Mouse (Mus musculus): ENCODE measurements around the gene Hadha.

Gene Hadha

DNA sequence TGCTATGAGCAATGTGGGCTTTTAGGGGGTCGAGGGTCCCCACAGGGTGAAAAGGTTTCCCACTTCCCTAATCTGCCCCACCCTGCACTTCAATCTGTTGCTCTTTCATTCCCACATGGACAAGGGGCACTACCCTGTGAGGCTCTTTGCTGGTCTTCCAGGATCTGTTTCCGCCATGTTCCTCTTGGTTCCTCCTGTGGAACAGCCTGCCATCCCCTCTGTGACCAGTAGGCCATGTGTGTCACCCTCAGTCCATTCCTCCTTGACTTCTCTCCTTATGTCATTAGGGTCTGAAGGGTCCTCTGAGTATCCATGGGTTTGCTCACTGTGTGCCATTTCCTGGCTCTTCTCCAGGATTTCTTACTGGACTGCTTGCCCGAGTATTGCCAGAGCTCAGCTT lies 43.2 kb downstream of the Hadha start:
- no peak for ATAC-seq (ENCODE audit: low TSS enrichment)

DNA sequence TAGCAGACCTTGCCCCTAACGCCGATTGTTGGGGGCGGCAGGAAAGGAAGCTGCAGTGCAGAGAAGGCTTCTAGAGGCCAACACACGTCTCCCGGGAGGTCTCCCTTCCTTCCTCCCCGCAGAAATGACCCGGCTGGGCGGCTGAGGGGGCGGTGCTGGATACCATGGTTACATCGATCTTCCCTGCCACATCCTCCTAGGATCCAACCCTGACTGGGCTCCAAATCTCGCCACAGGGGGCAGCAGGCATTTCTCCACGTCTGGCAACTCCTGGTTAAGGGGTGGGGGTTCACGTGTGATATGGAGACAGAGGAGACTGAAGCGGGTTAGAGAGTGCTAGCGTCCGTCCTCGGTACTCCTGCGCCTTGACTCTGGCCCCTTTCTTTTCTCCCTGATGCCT lies 43.8 kb downstream of the Hadha start:
- ATAC-seq (ENCODE audit: low TSS enrichment), result no peak

DNA sequence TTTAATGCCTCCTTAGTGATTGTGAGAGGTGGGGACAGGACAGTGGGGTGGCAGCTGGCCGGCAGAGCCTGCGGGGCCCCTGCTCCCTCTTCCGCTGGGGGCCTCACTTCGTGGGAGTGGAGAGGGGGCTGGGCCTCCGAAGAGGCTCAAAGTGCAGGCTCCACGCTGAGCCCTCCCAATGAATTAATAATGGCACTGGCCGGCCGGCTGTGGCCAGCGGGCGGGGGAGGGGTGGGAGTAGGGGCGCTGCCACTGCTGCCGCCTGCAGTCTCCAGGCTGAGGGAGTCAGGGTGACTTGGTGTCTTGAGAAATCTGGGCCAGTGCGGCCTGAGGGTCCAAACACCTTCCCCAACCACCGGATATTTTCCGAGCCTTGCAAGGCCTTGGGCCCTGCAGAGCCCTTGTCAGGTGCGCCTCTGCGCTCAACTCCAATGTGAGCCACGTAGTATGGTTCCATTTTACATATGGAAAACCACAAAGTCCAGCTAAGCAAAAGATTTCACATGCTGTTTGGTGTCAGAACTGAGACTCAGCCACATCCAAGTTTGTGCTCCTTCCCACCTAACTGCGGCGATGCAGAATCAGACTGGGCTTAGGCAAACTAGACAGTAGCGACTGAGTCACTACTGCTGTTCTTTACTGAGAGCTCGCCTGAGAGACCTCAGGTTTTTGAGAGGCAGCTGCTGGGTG lies 44.4 kb downstream of the Hadha start:
- ATAC-seq (ENCODE audit: low TSS enrichment), result no peak

DNA sequence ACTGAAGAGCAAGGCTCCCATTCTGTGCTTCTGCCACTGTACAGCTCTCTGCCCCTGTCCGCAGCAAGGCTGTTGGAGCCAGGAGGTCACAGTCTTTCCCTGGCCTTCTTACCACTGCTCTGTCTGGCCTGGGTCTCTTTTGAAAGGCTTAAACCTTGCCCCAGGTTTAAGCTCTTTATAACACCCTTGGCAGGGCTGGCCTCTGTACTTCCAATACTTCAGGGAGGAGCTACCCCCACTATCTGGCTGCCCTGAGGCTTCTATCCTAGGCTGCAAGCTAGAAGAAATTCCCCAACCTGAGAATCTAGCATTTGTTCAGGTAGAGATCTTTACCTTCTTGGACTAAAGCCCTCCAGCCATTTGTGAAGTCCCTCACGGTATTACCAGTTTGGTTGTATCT lies 45.1 kb downstream of the Hadha start:
- ATAC-seq (ENCODE audit: low TSS enrichment), result no peak

DNA sequence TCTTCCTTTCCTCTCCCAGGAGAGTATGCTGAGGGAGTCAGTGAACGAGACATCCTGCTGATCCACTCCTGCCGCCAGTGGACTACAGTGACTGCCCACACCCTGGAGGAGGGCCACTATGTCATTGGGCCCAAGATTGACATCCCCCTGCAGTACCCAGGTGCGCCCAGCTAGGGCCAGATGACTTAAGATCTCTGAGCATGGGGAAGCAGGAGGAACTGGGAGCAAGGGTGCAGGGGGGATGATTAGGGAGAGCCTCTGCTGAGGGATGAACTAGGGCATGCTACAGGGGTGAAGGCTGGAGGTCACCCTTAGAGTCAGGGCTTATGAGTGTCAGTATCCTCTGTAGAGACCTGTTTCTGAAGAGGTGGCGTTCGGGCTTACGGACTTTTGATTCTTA lies 46.7 kb downstream of the Hadha start:
- no peak for ATAC-seq (ENCODE audit: low TSS enrichment)

DNA sequence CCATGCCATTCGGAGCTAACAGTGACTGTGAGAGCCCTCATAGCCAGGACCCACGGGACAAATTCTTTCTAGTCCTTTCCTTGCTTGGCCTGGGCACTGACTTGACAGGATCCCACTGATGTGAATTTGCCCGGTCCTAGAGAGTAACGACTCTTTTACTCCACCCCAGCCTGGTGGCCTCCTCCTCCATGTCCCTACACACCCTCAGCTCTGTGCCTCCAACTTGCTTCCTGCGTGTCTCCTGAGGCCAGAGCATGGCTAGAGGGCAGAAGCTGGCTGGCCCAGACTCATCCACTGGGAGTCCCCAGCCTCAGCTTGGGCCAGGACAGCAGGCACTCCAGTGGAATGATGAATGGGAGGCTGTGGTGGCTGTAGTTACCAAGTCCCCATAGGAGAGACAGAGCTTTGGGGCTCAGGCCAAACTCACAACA lies 47.3 kb downstream of the Hadha start:
- ATAC-seq (ENCODE audit: low TSS enrichment), result no peak; the same call in 1 of the 2 replicates

DNA sequence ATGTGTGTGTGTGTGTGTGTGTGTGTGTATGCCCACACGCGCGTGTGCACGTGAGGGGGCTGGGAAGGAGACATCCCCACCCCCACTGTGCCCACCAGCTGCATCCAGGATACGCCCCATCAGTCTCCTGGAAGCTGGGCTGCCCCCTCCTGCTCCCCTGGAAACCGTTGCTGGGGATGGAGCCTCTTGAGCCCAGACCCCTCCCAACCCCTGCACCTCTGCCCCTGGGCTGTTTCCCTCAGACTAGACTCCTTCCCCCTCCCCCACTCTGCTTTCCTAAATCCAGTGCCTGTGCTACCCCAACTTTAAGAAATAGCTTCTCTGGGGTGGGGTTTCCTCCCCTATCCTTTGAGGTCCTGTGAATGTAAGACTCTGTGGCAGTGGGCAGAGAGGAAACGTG lies 47.8 kb downstream of the Hadha start:
- ATAC-seq (ENCODE audit: low TSS enrichment), result no peak

DNA sequence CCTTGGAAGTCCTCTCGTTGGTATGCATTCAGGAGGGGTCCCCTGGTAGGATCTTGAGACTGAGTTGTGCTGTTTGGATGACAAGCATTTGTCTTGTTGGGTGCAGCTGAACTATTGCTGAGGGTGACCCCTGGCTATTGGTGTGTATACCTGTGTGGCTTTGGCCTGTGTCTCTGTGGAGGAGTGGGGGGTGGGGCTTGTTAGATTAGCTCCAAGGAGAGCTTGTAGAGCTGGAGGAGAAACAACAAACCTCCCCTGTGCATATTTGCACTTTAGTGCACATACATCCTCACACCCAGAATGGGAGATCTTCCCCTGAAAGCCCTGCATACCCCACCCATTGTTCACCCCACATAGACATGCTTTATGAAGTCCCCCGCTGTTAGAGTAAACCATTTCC lies 48.2 kb downstream of the Hadha start:
- no peak for ATAC-seq (ENCODE audit: low TSS enrichment)

DNA sequence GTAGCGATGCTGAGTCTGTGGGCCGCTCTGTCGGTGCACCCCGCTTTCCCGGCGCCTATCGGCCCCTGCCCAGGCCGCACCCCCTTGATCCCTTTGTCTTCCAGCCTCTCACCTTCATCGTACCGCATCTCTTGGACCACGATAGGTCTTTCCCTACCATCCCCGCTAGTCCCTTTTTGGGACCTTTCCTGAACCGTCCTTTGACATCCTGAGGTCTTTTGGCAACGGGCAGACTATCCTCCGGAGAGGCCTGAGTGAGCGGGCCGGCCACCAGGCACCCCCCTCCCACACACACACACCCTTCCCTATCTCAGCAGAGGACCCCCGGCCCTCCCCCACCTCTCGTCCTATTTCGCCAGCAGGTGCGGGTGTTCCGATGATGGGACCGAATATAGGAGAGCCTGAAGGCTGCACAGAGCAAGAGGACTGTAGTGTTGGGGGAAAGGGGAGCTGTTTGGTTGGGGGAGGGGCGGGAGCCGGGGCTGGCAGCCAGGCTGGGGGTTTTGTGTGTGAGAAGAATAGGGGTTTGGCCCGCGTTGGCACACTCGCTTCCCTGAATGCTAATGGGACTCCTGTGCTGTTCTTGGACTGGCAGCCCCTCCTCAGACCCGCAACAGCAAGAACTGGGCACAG lies 49.2 kb downstream of the Hadha start, which contains the start of gene 3110082J24Rik:
TSS of gene 3110082J24Rik (minus strand) at position 419 of the 633 bp plus-strand sequence.
- peak; percentile 38; the same call in 1 of the 2 replicates for ATAC-seq (ENCODE audit: low TSS enrichment)

DNA sequence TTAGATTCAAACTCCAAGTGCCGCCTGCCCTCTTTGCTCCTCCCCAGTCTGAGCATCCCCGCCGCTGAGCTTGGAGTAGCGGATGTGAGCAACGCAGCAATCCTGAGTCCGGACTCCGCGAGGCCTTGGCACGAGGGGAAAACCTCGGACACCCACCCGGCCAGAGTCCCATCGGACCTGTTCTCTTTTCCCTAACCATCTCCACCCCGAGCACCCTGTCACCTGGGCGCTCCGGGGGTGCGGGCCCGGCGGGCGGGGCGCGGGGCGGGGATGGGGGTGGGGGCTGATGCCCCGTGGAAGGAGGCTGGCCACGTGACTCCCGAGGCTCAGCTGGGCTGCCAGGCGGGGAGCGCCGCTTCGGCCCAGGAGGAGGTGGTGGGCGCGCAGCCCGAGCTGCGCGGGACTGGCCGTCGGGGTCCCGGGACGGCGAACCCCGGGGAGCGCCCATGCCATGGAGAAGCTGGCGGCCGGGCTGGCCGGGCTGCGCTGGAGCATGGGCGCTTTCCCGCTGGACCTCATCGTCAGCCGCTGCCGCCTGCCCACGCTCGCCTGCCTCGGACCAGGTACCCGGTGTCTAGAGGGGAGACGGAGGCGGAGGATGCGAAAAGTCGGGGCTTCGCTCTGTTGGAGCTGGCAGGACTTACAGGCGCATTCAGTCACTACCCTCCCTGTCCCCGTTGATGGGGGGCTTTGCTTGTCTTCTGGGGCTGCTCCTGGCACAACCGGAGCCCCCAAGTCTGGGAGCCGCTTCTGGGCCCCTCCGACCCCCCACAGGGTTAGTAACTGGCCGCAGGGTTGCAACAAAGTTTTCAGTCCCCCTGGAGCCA lies 49.9 kb downstream of the Hadha start, which contains the start of gene Garem2:
TSS of gene Garem2 (plus strand) at position 321 of the 827 bp plus-strand sequence.
- ATAC-seq (ENCODE audit: low TSS enrichment), result no peak

DNA sequence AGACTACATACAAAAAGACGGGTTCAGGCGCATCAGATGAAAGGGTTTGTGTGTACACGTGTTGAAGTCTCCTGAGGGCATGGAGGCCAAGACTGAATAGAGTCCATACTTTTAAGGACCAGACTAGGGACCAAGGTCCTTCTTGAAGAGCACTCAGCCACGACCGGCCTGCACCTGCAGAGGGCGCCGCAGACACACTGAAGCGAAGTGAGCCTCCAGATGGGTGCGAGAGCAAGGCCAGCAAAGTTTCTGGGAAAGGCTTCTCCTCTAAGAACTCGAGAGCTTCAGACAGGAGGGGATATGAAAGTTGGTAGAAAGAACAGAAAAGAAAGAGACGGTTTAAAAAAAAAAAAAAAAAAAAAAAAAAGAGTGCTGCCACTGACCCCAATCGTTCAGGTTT lies 50.6 kb downstream of the Hadha start:
- ATAC-seq (ENCODE audit: low TSS enrichment), result no peak

DNA sequence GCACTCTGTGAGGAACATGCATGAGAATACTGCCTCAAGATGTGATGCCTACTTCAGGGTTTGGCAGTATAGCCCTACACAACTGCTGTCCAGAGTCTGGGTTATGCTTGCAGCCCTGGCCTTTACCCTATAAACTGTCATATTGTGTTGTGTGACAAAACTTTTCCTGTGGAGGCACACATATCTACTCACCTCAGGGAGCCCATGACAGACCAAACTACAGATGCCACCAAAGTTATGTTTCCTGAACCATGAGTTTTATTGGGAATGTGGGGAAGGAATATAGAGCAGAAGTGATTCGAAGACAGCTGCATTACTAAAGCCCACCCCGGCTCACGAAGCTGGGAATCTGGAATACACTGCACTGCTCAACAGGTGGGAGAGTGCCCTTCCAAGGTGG lies 51.6 kb downstream of the Hadha start:
- no peak for ATAC-seq (ENCODE audit: low TSS enrichment)

DNA sequence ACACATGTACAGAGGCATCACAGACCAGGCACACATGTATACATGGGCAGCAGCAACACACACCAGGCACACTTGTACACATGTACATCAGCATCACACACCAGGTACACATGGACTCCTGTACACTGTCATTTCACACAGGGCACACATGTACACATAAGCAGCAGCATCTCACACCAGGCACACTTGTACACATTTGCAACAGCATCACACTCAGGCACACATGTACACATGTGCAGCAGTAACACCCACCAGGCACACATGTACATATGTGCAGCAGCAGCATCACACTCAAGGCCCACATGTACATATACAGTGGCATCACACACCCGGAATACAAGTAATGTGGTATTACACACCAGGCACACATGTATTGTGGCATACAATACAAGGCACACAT lies 56.7 kb downstream of the Hadha start:
- no peak for ATAC-seq (ENCODE audit: low TSS enrichment)

DNA sequence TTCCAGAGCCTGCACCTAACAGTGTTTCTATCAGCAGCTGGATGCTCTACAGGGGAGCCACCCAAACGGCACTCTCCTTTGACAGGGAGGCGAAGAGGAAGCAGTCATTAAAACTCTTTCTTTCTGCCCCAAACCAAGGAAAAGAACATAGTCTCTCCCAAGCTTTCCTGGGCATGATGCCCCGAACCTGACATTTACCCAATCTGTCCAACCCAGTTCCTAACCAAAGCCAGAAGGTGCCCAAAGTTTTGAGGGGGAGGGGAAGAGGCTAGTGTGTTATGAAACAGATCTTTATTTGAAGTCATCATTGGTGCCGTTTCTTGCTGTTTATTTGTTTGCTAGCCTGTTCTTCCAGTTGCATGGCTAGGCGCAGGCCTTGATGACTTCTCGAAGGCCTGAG lies 59.2 kb downstream of the Hadha start:
- ATAC-seq (ENCODE audit: low TSS enrichment), result no peak

DNA sequence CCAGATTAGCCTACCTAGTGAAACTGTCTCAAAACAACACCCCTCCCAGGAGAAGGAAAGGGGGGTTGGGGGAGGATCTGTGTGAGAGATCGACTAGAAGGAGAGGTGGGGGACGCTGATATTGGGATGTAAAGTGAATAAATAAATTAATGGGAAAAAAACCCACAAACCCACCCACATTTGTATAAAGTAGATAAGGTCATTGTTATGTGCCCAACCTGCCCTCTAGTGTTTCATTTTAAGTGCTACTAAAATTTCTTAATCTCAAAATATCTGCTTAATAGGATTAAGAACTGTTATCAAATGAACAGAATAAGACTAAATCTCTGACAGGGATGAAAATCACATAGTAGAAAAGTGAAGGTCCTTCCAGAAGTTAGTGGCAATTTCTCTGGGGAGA lies 60.6 kb downstream of the Hadha start:
- no peak for ATAC-seq (ENCODE audit: low TSS enrichment)

DNA sequence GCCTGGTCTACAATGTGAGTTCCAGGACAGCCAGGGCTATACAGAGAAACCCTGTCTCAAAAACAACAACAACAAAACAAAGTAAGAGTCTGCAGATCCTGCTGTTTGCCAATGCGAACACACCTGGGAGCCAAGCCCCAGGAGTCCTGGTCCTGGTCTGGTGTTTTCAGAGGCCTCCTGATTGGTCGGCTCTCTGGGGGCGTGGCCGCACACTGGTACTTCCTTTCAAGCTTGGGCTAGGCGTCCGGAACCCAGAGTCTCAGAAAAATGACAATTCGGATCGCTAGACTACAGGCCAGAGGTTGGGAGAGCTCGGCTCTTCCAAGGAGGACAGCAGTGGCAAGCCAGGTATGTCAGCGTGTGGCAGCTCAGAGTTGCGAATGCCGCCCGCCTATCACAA lies 62.3 kb downstream of the Hadha start:
- no peak for ATAC-seq (ENCODE audit: low TSS enrichment)

DNA sequence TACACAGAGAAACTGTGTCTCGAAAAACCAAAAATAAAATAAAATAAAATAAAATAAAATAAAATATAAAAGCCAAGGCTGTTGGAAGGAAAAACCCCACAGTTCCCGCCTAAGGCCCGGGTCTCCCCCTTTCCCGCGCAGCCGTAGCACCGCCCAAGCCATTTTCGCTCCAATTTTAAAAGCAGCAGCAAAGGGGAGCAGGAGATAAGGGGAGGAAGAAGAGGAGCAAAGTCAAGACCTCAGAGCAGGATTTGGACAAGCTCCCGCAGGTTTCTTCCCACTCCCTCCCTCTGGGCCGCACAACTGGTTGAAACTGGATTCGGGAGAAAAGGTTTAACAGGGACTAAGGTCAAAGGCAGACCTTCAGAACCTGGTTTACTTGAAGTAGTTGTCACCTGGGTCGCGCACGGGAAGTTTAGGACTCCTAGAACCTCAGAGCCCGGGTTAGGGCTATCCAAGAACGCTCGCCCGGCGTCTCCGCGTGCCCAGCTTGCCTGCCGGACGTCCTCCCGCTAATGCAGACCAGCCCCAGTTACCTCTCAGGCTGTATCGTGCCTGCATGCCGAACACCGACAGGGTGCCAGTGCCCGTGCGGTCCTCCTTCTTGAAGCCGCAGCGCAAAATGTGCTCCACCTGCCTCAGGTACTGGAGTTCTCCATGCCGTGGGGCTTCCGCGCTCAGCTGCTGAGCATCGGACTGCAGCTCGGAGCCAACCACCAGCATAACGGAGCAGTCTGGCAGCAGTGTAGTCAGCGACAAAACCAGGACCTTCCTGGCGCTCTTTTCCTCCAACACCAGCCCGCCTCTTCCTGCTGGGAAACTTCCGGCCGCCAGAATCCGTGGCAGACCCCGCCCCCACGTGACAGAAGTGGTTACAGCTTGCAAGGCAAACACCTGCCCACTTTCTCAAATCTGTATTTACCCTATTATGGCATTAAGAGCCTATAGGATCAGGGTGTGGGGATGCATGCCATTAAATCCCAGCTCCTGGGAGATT lies 81.8 kb downstream of the Hadha start, which contains the start of gene Tyms:
TSS of gene Tyms (minus strand) at position 793 of the 997 bp plus-strand sequence.
- ATAC-seq (ENCODE audit: low TSS enrichment), result peak; percentile 97

DNA sequence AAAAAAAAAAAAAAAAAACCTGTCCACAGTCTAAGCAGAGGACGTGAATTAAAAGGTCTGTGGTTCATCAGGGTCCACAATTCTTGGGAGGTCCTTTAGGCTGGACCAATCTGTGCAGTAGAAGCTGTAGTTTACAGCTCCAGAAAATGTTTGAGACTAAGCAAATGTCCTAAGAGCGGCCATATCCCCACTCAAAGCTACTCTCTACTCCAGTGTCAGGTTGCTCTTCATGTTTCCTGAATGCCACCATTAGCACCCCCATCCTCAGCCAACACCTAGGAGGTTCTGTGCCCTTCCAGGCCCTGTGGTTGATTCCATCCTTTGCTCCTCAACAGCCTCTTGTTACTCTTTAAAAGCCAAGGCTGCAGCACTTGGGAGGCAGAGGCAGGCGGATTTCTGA lies 82.6 kb downstream of the Hadha start:
- no peak for ATAC-seq (ENCODE audit: low TSS enrichment)

DNA sequence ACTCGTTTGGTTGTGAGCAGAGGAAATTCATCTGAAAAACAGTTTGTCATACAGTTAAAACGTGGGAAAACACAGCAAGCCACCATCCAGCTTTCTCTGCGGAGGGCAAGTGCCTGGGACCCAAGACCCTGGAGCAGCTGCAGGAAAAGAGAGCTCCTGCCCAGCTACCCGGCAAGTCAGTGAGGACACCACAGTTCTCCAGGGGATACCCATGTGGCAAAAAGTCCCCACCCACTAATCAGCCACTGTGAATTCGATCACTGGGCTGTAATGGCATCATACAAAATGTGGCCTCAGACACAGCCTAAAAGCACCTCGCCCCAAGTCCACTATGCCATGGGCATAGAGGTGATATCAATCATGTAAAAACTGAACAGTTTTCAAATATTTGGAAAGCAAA lies 83.3 kb downstream of the Hadha start:
- ATAC-seq (ENCODE audit: low TSS enrichment), result no peak
